Mouse (Mus musculus) lung, adult 2 months (tissue): ENCODE data around the gene Dnajb11. TPM values are rescaled to one million over a fixed set of nuclear protein-coding genes. Genes with fewer than 3 reads are reported as not detected.

Source experiments
- DNase-seq: peaks from one replicate; pipeline ENCODE4 v3.0.0; 2022
- H3K4me1 ChIP-seq: fragments of 200-500 bp; 2 replicates; pipeline ENCODE4 v1.6.1; 2011; ENCODE audit warnings: low read length; ENCODE audit not compliant: control insufficient read depth, insufficient read depth
- H3K4me3 ChIP-seq: fragments of 200-500 bp; replicated peaks from 2 replicates; pipeline ENCODE3; 2011; ENCODE audit warnings: low read depth, mild to moderate bottlenecking, control low read depth, low read length; ENCODE audit errors: extremely low read depth
- CTCF ChIP-seq: fragments of 200-500 bp; IDR thresholded peaks from 2 replicates; pipeline ENCODE4 v1.5.1; 2011; ENCODE audit warnings: mild to moderate bottlenecking, low read length, control low read depth; ENCODE audit not compliant: insufficient read depth
- POLR2A ChIP-seq: fragments of 200-500 bp; IDR thresholded peaks from 2 replicates; pipeline ENCODE4 v1.6.1; 2011; ENCODE audit warnings: low read depth, mild to moderate bottlenecking, control low read depth, low read length, borderline replicate concordance; ENCODE audit errors: extremely low read depth
- WGBS: fragments of 180-500 bp; shearing (Covaris S2); methylation state at CpG from one replicate; pipeline ENCODE4 v1.1.7; 2018; 5-methylcytosine and 5-hydroxymethylcytosine counted together
- polyA plus RNA-seq: library from polyadenylated mRNA; depleted of rRNA; stranded (reverse); fragments of >200 nt; gene quantifications from 2 replicates; pipeline ENCODE4 v1.2.3, GENCODE M21; 2012

The Dnajb11 gene
- polyA plus RNA-seq, 1 experiment, result 18.1 TPM

- Histone ChIP-seq H3K4me1 (no peaks in the 10 kb centered on the region), H3K4me3 (no peak overlapping the region)
- 70% methylated on average over 8 of the region's 8 CpGs for WGBS
- no peak for DNase-seq
- TF ChIP-seq CTCF, result no peak
- TF ChIP-seq POLR2A, result no peak
These were observed 36.5 kb downstream of the Dnajb11 start for GRCm38 (mm10) chr16:22894095-22894494.

- TF ChIP-seq POLR2A (no peak), CTCF (no peak)
- 55% methylated on average over 2 of the region's 2 CpGs for WGBS
- no peak for DNase-seq
- Histone ChIP-seq H3K4me1 (no peaks in the 10 kb centered on the region), H3K4me3 (no peak overlapping the region)
These were observed 39.0 kb downstream of the Dnajb11 start for GRCm38 (mm10) chr16:22896618-22897017.

GRCm38 (mm10) chr16:22899346-22899745 is 41.7 kb downstream of the Dnajb11 start:
- DNase-seq, result no peak
- H3K4me1 ChIP-seq, result no peaks in the 10 kb centered on the region
- 35% methylated on average over 5 of the region's 5 CpGs for WGBS
- no peak overlapping the region for H3K4me3 ChIP-seq
- TF ChIP-seq CTCF (no peak), POLR2A (no peak)

GRCm38 (mm10) chr16:22899866-22900570 is 42.4 kb downstream of the Dnajb11 start:
- no peaks in the 10 kb centered on the region for H3K4me1 ChIP-seq
- DNase-seq, result no peak
- H3K4me3 ChIP-seq, result no peak overlapping the region
- TF ChIP-seq CTCF, result no peak
- no peak for TF ChIP-seq POLR2A
- WGBS, result 70% methylated on average over 10 of the region's 10 CpGs

- H3K4me3 ChIP-seq, result no peak overlapping the region
- TF ChIP-seq POLR2A (no peak), CTCF (no peak)
- DNase-seq, result no peak
- WGBS, result 51% methylated on average over 3 of the region's 3 CpGs
- no peaks in the 10 kb centered on the region for H3K4me1 ChIP-seq
These were observed 43.7 kb downstream of the Dnajb11 start for GRCm38 (mm10) chr16:22901326-22901725.

GRCm38 (mm10) chr16:22909290-22909689 is 51.6 kb downstream of the Dnajb11 start:
- 80% methylated on average over 6 of the region's 6 CpGs for WGBS
- Histone ChIP-seq H3K4me1 (no peaks in the 10 kb centered on the region), H3K4me3 (no peak overlapping the region)
- no peak for DNase-seq
- TF ChIP-seq CTCF, result no peak
- no peak for TF ChIP-seq POLR2A

GRCm38 (mm10) chr16:22911986-22912385 is 54.3 kb downstream of the Dnajb11 start:
- 77% methylated on average over 3 of the region's 3 CpGs for WGBS
- TF ChIP-seq POLR2A, result no peak
- no peak for TF ChIP-seq CTCF
- no peaks in the 10 kb centered on the region for H3K4me1 ChIP-seq
- H3K4me3 ChIP-seq, result no peak overlapping the region
- DNase-seq, result no peak

GRCm38 (mm10) chr16:22912886-22913285 is 55.2 kb downstream of the Dnajb11 start:
- no peaks in the 10 kb centered on the region for H3K4me1 ChIP-seq
- H3K4me3 ChIP-seq, result no peak overlapping the region
- TF ChIP-seq POLR2A (no peak), CTCF (no peak)
- WGBS, result 67% methylated on average over 6 of the region's 6 CpGs
- DNase-seq, result no peak

- DNase-seq, result no peak
- no peaks in the 10 kb centered on the region for H3K4me1 ChIP-seq
- TF ChIP-seq POLR2A, result no peak
- no peak for TF ChIP-seq CTCF
- no peak overlapping the region for H3K4me3 ChIP-seq
These were observed 56.6 kb downstream of the Dnajb11 start for GRCm38 (mm10) chr16:22914276-22914675.

- no peak for TF ChIP-seq POLR2A
- TF ChIP-seq CTCF, result no peak
- DNase-seq, result no peak
- 81% methylated on average over 5 of the region's 5 CpGs for WGBS
- H3K4me3 ChIP-seq, result no peak within 1 kb of the TSS
- no peaks in the 10 kb centered on the region for H3K4me1 ChIP-seq
These were observed 60.4 kb downstream of the Dnajb11 start, which contains the start of gene Fetub for GRCm38 (mm10) chr16:22918034-22918433. Fetub (plus strand) TSS chr16:22918334.
